Mouse (Mus musculus): ENCODE measurements around the gene Tmed4. TPM values are rescaled to one million over a fixed set of nuclear protein-coding genes. Genes with fewer than 3 reads are reported as not detected.

Tmed4 gene
- polyA plus RNA-seq, 1 experiment from 2014 or later: 104 TPM

Other genes with a start within 250 kb of the Tmed4 start
- gene Camk2b, start 208.5 kb downstream of the Tmed4 start, polyA plus RNA-seq (2015; fragmentation: Nextera tagmentation; extraction: Ambion mirVana): 1.1 and 1.9 TPM in 2 replicates
- gene A730071L15Rik, start 74.8 kb downstream of the Tmed4 start, polyA plus RNA-seq (2015; fragmentation: Nextera tagmentation; extraction: Ambion mirVana): 0.30 and 0.33 TPM in 2 replicates
- 36.0 and 37.0 TPM in 2 replicates for gene Nudcd3, start 74.5 kb downstream of the Tmed4 start, polyA plus RNA-seq (2015; fragmentation: Nextera tagmentation; extraction: Ambion mirVana)
- 0.06 TPM in 1 of 2 replicates, not detected in the other for gene Npc1l1, start 44.7 kb downstream of the Tmed4 start, polyA plus RNA-seq (2015; fragmentation: Nextera tagmentation; extraction: Ambion mirVana)
- 79.0 and 80.8 TPM in 2 replicates for gene Ddx56, start 7.1 kb downstream of the Tmed4 start, polyA plus RNA-seq (2015; fragmentation: Nextera tagmentation; extraction: Ambion mirVana)
- gene Ogdh, start 16.8 kb upstream of the Tmed4 start, polyA plus RNA-seq (2015; fragmentation: Nextera tagmentation; extraction: Ambion mirVana): 113 and 114 TPM in 2 replicates
- 9.3 and 10.9 TPM in 2 replicates for gene Zmiz2, start 114.2 kb upstream of the Tmed4 start, polyA plus RNA-seq (2015; fragmentation: Nextera tagmentation; extraction: Ambion mirVana)
- 5,388 and 5,620 TPM in 2 replicates for gene Ppia, start 140.6 kb upstream of the Tmed4 start, polyA plus RNA-seq (2015; fragmentation: Nextera tagmentation; extraction: Ambion mirVana)
- 581 and 621 TPM in 2 replicates for gene H2afv, start 169.6 kb upstream of the Tmed4 start, polyA plus RNA-seq (2015; fragmentation: Nextera tagmentation; extraction: Ambion mirVana)
- 31.2 and 32.6 TPM in 2 replicates for gene Purb, start 201.0 kb upstream of the Tmed4 start, polyA plus RNA-seq (2015; fragmentation: Nextera tagmentation; extraction: Ambion mirVana)
- 3.8 and 5.0 TPM in 2 replicates for gene Myo1g, start 246.1 kb upstream of the Tmed4 start, polyA plus RNA-seq (2015; fragmentation: Nextera tagmentation; extraction: Ambion mirVana)